Mouse (Mus musculus): ENCODE results near the gene Robo4. TPM values are rescaled to one million over a fixed set of nuclear protein-coding genes. Genes with fewer than 3 reads are reported as not detected.

The Robo4 gene
- polyA plus RNA-seq, 1 experiment from 2014 or later = 9.5 TPM

- peaks cover 29% of the 10 kb centered on the region for H3K4me1 ChIP-seq
- H3K4me2 ChIP-seq = no peak overlapping the region
- H3K9ac ChIP-seq = no peak overlapping the region
- peaks cover 100% of the 10 kb centered on the region for H3K27me3 ChIP-seq
- no peak overlapping the region for H3K27ac ChIP-seq
- no peak overlapping the region for H3K4me3 ChIP-seq
- H3K36me3 ChIP-seq = no peaks in the 10 kb centered on the region
- no peak for ATAC-seq (ENCODE audit: insufficient number of reproducible peaks, insufficient read depth, low FRiP score, low TSS enrichment, low read depth)
- no peaks in the 10 kb centered on the region for H3K9me3 ChIP-seq
- 41% methylated on average over 1 of the region's 1 CpGs for WGBS
Measured at GRCm38 (mm10) chr9:37457151-37457550, 55.5 kb downstream of the Robo4 start.

GRCm38 (mm10) chr9:37459665-37460042 is 58.0 kb downstream of the Robo4 start:
- H3K4me1 ChIP-seq = peaks cover 23% of the 10 kb centered on the region
- no peaks in the 10 kb centered on the region for H3K36me3 ChIP-seq
- H3K9me3 ChIP-seq = no peaks in the 10 kb centered on the region
- WGBS = 2% methylated on average over 9 of the region's 9 CpGs
- peak overlapping the region; percentile 98 for H3K4me2 ChIP-seq
- H3K9ac ChIP-seq = peak overlapping the region; percentile 61; the same call in 1 of the 2 replicates
- no peak for ATAC-seq (ENCODE audit: insufficient number of reproducible peaks, insufficient read depth, low FRiP score, low TSS enrichment, low read depth)
- peak overlapping the region; percentile 54 for H3K4me3 ChIP-seq
- H3K27ac ChIP-seq = no peak overlapping the region
- peaks cover 95% of the 10 kb centered on the region for H3K27me3 ChIP-seq

GRCm38 (mm10) chr9:37460043-37460960 is 58.6 kb downstream of the Robo4 start:
- peak overlapping the region; percentile 54 for H3K4me3 ChIP-seq
- no peaks in the 10 kb centered on the region for H3K9me3 ChIP-seq
- peaks cover 89% of the 10 kb centered on the region for H3K27me3 ChIP-seq
- H3K4me2 ChIP-seq = peak overlapping the region; percentile 98
- WGBS = under 1% methylated on average over 77 of the region's 81 CpGs
- H3K4me1 ChIP-seq = peaks cover 23% of the 10 kb centered on the region
- no peak for ATAC-seq (ENCODE audit: insufficient number of reproducible peaks, insufficient read depth, low FRiP score, low TSS enrichment, low read depth)
- no peak overlapping the region for H3K27ac ChIP-seq
- peak overlapping the region; percentile 61 for H3K9ac ChIP-seq
- H3K36me3 ChIP-seq = no peaks in the 10 kb centered on the region

DNA sequence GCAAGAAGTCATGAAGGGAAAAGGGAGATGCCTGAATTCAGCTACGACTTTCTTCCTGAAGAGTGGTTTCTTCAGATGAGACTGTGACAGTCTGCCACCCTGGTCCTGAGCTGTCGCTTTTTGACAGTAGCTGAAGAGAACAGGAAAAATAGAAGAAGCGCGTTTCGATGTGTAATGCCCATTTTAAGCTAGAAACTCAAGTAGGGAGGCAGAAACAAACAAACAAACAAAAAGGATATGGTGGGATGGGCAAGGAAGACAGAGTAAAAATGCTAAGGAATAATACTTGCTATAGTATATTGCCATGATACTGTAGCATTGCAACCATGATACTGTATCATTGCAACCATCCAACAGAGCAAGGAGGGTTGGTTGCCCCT is 59.3 kb downstream of the Robo4 start:
- H3K9ac ChIP-seq = peak overlapping the region; percentile 61; the same call in 1 of the 2 replicates
- H3K36me3 ChIP-seq = no peaks in the 10 kb centered on the region
- no peak overlapping the region for H3K27ac ChIP-seq
- no peaks in the 10 kb centered on the region for H3K9me3 ChIP-seq
- H3K4me3 ChIP-seq = peak overlapping the region; percentile 54
- peaks cover 23% of the 10 kb centered on the region for H3K4me1 ChIP-seq
- H3K4me2 ChIP-seq = peak overlapping the region; percentile 98
- WGBS = 6% methylated on average over 5 of the region's 5 CpGs
- ATAC-seq (ENCODE audit: insufficient number of reproducible peaks, insufficient read depth, low FRiP score, low TSS enrichment, low read depth) = no peak
- H3K27me3 ChIP-seq = peaks cover 82% of the 10 kb centered on the region

DNA sequence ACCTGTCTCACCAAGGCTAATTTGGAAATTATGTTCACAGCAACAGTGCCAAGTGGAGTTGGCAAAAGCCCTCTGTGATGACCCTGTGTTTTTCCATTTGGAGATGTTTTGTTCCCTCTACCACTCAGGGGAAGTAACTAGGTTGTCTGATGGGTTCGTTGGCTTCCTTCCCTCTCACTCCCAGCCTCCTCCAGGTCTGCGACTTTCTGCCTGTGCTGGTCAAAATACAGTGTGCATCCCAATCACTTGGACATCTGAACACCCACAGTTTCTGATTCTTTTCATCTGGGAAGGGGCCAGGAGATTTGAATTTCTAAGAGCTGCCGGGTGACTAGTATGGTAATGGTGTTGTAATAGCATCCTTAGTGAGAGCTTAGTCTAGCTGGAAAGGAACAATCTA is 59.9 kb downstream of the Robo4 start:
- no peak overlapping the region for H3K4me3 ChIP-seq
- H3K27me3 ChIP-seq = peaks cover 76% of the 10 kb centered on the region
- ATAC-seq (ENCODE audit: insufficient number of reproducible peaks, insufficient read depth, low FRiP score, low TSS enrichment, low read depth) = no peak
- WGBS = 13% methylated on average over 3 of the region's 3 CpGs
- no peak overlapping the region for H3K9ac ChIP-seq
- H3K9me3 ChIP-seq = no peaks in the 10 kb centered on the region
- no peak overlapping the region for H3K27ac ChIP-seq
- peaks cover 18% of the 10 kb centered on the region for H3K4me1 ChIP-seq
- H3K4me2 ChIP-seq = no peak overlapping the region
- no peaks in the 10 kb centered on the region for H3K36me3 ChIP-seq

DNA sequence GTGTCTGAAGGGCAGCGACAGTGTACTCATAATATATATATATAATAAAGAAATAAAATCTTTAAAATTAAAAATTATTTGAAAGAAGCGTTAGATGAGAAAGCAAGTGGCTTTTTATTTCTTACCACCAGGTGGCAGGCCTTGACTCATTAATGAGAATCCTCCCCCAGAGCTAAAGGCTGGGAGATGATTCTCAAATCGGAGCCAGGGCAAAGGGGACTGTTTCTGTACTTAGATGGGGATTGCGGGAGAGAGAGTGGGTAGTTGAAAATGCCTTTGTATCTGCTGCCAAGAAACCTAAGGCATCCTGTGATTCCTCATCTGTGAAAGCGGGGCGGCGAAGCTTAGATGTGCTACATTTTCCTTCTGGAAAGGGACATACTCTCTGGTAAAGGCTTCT is 61.1 kb downstream of the Robo4 start:
- Histone ChIP-seq H3K4me2 (no peak overlapping the region), H3K4me3 (no peak overlapping the region), H3K9ac (no peak overlapping the region), H3K36me3 (no peaks in the 10 kb centered on the region), H3K9me3 (no peaks in the 10 kb centered on the region), H3K4me1 (peaks cover 13% of the 10 kb centered on the region), H3K27ac (no peak overlapping the region), H3K27me3 (peaks cover 64% of the 10 kb centered on the region)
- 9% methylated on average over 7 of the region's 7 CpGs for WGBS
- no peak for ATAC-seq (ENCODE audit: insufficient number of reproducible peaks, insufficient read depth, low FRiP score, low TSS enrichment, low read depth)

Other genes starting within 250 kb of the Robo4 start
- 14.9 and 17.4 TPM in 2 replicates for gene Tmem218, start 193.7 kb upstream of the Robo4 start, polyA plus RNA-seq (2015; fragmentation: Nextera tagmentation; extraction: Ambion mirVana)
- 2.0 and 2.3 TPM in 2 replicates for gene Slc37a2, start 146.2 kb upstream of the Robo4 start, polyA plus RNA-seq (2015; fragmentation: Nextera tagmentation; extraction: Ambion mirVana)
- 8.9 and 10.3 TPM in 2 replicates for gene Ccdc15, start 53.5 kb upstream of the Robo4 start, polyA plus RNA-seq (2015; fragmentation: Nextera tagmentation; extraction: Ambion mirVana)
- 0.21 TPM in 1 of 2 replicates, not detected in the other for gene Hepacam, start 34.5 kb upstream of the Robo4 start, polyA plus RNA-seq (2015; fragmentation: Nextera tagmentation; extraction: Ambion mirVana)
- 0.44 and 0.62 TPM in 2 replicates for gene Robo3, start 31.3 kb downstream of the Robo4 start, polyA plus RNA-seq (2015; fragmentation: Nextera tagmentation; extraction: Ambion mirVana)
- gene Msantd2, start 87.4 kb downstream of the Robo4 start, polyA plus RNA-seq (2015; fragmentation: Nextera tagmentation; extraction: Ambion mirVana) = 31.1 and 34.9 TPM in 2 replicates
- gene Esam, start 126.2 kb downstream of the Robo4 start, polyA plus RNA-seq (2015; fragmentation: Nextera tagmentation; extraction: Ambion mirVana) = 39.5 and 41.7 TPM in 2 replicates
- 1.5 and 1.6 TPM in 2 replicates for gene Vsig2, start 137.4 kb downstream of the Robo4 start, polyA plus RNA-seq (2015; fragmentation: Nextera tagmentation; extraction: Ambion mirVana)
- 8.6 and 10.3 TPM in 2 replicates for gene Nrgn, start 151.0 kb downstream of the Robo4 start, polyA plus RNA-seq (2015; fragmentation: Nextera tagmentation; extraction: Ambion mirVana)
- 9.5 and 10.0 TPM in 2 replicates for gene Siae, start 153.8 kb downstream of the Robo4 start, polyA plus RNA-seq (2015; fragmentation: Nextera tagmentation; extraction: Ambion mirVana)
- gene Spa17, start 211.8 kb downstream of the Robo4 start, polyA plus RNA-seq (2015; fragmentation: Nextera tagmentation; extraction: Ambion mirVana) = 6.5 and 10.2 TPM in 2 replicates

Data from embryonic facial prominence, embryonic 13.5 days (tissue).